Mouse (Mus musculus): ENCODE results near the gene Exoc3l4.

Exoc3l4 gene

DNA sequence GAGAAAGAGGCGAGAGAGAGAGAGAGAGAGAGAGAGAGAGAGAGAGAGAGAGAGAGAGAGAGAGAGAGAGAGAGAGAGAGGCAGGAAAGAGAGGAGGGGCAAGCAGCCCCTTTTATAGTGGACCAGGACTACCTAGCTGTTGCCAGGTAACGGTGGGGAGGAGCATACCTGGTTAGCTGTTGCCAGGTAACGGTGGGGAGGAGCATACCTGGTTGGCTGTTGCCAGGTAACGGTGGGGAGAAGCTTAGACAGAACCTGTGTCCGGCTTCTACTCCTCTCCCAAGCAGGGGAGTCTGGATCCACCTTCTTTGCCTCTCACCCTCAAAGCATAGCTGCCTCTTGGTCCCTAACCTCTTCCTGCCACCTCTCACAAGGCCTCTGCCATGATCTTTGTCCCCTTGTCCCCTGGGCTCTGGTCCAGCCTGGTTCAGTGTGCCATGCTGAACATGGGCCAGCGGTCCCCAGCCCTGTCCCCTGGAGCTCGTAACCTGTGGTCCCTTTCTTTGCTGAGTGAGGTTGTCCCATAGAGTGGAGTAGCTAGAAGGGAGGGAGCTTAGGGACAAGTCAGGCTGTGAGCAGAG lies 17.4 kb downstream of the Exoc3l4 start:
- DNase-seq (ENCODE audit: low read depth, low spot score): no peak

DNA sequence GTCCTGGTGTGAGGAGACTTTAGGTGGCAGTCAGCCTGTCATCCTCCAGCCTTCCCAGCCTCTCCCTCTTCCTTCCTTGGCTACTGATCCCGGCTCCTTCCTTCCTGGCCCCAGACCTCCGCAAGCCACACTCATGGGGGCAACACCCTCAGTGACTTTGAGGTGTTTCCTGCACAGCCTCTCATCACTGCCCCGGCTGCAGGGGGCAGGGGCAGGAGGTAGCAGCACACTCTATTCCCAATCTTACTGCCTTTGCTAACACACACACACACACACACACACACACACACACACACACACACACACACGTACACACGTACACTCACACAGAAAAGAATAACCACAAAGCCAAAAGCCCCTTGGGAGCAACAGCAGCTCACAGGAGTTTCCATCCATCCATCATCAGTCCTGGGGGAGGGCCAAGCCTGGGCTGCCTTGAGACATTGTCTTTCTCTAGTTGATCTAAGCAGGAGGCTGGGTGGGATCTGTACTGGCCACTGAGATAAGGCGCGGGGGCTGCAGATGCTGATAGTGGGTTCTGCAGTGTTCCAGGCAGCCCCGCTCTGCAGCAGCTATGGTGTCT lies 18.0 kb downstream of the Exoc3l4 start:
- no peak for DNase-seq (ENCODE audit: low read depth, low spot score)

DNA sequence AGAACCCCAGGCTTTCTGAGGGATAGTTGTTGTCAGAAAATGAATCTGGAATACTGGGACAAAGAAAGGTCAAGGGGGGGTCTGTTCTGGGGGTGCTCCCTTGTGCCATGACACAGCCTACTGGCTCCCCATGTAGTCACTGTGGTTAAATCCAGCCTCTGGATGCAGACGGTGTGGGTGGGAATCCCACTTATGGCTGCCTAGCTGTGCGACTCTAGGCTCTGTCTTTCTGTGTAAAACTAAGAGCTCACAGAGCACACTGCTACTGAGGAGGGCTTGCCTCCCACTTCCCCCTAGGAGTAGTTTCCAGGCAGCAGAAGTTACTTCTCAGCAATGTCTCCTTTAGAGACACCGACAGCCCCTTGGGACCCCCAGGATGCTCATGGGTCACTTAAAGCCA lies 19.4 kb downstream of the Exoc3l4 start:
- no peak for DNase-seq (ENCODE audit: low read depth, low spot score)

DNA sequence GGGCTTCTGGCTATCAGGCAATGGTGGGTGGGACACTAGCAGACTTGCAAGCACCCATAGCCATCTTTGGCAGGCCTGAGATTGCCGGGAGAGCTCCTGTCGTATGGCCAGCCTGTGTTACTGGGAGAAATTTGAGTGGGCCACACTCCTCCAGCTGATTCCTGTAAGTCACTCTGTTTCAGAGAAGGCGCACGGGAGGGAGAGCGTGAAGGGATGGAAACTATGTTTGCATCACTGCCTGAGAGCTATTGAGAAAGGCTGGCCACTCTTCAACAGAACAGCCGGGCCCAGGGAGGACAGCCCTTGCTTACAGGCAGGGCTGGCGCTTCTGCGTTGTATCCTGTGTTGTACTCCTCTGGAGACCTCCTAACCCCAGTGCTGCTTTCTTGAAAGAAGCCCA lies 19.8 kb downstream of the Exoc3l4 start:
- DNase-seq (ENCODE audit: low read depth, low spot score): no peak

DNA sequence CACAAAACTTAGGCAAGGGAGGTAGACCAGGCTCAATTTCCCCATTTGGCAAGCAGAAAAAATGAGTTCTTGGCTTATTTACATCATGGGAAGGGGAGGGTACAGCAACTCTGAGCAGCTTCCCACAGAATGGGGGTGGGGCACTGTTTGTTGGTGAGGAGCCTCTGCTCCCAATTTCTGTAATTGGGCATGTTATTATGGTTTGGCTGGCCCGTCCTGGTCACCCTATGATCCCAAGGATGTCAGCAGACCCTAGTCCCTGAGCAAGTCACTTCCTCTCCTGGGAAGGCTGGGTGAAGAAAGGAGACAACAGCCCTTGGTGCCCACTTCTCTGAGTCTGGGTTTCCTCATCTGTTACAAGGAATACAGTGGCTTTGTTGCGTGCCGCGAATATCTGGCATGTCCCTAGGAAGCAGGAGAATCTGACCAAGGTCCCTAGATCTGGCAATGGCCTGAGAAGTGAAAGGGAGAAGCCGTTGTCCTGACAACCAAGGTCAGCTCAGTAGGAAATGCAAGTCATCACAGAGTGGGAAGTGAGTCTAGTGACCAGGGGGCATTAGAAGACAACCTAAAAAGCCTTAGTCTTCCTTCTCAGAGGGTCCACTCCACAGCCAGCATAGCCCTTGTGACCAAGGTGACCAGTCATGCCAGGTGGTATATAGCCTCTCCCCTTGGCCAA lies 20.5 kb downstream of the Exoc3l4 start:
- DNase-seq (ENCODE audit: low read depth, low spot score): no peak

DNA sequence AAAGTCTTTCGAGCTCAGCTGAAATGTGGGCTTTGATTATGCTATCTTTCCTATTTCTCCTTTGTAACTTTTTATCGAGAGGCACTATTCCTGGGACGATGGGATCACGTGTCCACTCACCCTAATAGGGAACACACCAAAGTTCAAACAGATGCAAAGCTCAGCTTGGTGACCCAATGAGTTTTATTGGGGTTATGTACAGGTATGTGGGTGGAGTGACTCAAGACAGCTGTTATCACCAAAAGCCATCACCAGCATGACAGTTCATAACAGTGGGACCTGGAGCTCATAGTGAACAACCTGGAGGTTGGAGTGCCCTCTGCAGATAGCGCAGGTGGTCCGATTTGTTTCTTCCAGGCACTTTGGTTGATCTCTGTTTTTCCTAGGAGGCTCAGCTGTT lies 22.0 kb downstream of the Exoc3l4 start:
- no peak for DNase-seq (ENCODE audit: low read depth, low spot score)

DNA sequence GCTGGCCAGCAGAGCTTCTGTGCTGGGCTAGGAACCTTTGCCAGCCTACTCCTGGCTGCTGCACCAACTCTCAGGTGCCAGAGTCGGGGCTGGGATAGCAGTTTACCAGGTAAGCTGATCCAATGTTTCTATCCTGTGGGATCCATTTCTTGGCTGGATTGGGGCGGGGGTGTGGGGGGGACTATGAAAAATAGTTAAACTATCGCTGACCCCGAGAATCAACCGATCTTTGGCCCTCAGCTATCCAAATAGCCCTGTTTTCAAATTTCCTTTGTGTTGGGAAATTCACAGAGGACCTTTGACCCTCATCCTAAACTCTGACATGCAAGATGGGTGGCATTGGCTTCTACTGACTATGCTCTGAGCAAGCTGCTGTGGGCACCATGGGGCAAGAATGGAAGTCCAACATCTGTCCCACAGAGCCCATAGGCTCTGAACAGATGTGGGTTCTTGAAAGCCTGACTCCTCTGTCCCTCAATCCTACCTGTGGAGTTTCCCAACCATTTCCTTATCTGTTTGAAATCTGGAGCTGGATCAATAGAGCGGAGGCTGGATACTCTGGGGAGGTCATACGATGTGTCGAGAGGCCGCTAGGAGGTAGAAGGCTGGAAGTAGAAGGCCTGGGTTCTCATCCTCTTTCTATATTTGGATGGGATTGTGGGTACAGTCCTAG lies 24.0 kb downstream of the Exoc3l4 start:
- no peak for DNase-seq (ENCODE audit: low read depth, low spot score)

DNA sequence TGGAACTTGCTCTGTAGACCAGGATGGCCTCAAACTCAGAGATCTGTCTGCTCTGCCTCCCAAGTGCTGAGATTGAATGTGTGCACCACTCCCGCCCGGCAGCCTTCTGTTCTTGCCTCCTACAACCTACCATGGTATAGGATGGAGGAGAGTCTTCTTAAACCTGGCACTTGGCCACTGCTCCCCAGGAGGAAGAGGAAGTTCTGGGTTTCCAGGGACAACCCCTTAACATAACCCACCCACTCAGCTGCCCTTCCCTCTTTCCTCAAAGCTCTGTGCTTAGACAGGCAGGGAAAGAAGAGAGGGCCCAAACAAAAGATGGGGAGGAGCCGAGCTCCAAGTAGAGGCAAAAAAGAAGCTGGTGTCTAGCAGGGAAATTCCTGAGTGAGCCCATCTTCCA lies 24.7 kb downstream of the Exoc3l4 start:
- DNase-seq (ENCODE audit: low read depth, low spot score): no peak

DNA sequence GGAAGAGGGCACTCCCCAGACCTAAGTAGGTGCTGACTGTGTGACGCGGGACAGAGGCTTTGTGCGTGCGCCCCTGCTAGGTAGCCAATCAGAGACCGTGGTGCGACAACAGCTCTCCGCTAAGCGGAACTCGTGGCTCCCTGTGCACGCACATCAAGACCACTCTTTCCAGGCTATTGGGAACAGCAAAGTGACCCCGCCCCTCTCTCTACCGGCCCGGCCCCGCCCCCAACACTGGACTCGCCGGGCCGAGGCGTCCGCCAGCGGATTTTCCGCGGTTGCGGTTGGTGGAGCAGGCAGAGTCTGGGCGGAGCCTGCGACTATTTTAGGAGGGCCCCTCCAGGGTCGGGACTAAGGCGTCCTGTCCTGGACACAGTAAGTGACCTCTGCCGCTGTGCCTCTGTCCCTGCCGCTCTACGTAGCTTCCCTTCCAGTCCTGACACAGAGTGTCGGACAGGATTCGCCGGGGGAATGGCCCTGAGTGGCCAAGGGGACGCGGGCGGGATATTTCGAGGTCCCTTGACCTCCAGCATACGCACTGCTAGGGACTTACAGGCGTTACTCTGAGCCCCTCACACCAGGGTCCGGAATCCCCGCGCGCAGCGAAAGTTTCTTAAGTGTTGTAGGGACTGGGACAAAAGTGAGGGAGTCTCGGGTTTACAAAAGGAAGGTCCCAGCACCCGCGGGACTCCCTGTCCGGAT lies 25.6 kb downstream of the Exoc3l4 start, which contains the start of gene Tnfaip2:
Gene Tnfaip2 (plus strand): TSS at position 161 of the 702 bp plus-strand sequence.
- no peak for DNase-seq (ENCODE audit: low read depth, low spot score)

DNA sequence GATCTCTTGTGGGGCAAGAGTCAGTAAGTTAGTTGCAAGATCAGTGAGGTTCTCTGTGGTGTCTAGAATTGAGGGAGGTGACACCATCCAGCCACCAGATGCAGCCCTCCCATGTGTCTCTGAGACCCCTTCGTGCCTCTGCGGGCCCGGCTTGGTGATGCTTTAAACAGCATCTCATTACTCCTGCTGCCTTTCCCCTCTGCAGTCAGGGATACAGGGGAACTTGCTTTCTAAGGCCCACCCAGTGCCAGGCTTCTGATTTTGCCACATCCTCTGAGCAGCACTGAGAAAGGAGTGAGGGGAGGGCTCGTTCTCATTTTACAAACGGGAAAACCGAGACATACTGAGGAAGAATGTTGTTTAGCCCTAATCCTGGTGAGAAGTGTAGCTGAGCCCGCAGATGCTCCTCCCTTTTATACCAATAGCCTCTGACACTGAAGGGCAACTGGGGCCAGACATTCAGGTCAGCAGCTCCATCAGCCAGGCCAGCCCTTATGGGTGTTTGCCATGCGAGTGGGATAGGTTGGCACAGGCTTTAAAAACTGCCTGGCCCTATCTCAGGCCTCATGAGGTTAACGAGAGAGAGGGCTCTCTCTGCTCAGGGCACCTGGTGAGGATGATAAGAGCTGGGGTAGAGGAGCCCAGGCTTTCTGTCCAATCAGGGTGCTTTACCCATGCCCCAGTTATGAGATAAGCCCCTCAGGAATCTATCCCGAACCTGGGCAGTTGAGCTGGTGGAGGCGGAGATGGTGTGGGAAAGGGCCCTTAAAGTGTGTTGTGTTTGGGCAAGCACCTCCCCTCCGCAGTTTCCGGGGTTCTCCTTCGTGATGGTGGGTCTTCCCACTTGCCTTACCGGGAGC lies 26.4 kb downstream of the Exoc3l4 start:
- DNase-seq (ENCODE audit: low read depth, low spot score): no peak

DNA sequence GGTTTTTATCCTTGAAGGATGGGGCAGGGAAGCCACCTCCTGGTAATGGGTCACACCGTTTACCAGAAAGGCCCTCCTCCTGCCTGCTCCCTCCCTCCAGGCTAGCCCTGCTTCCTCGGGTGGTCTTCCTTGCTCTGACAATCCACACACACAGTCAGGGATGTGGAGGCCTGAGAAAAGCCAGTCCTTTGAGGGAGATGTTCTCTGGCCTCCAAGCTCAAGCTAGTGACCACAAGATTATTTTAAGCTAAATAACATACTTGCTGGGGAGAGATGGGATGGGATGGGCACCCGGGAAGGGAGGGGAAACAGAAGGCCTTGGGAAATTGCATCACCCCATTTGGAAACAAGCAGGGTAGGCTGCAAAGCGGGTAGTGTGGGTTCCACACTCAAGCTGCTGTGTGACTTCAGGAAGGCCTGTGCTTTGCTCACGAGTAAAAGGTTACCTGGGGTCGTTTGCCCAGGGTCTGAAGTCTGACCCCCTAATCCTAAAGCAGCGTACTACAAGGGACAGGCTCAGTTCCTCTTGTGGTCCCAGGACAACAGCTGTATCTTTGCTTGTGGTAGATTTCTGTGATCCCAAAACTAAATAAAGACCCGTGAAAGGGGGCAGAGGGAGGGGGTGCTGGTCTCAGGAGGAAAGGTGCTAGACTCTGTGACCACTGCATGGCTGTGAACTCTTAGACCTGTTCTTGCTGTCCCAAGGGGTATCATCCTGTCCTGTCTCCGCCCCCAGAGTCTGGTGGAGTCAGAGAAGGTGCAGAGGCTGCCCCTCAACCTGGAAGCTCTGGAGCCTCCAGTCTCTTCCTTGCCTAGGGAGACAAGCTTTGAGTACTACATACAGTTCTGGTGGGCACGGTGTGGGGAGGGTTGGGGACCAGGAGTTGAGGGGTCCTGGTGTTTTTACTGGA lies 27.4 kb downstream of the Exoc3l4 start:
- no peak for DNase-seq (ENCODE audit: low read depth, low spot score)

DNA sequence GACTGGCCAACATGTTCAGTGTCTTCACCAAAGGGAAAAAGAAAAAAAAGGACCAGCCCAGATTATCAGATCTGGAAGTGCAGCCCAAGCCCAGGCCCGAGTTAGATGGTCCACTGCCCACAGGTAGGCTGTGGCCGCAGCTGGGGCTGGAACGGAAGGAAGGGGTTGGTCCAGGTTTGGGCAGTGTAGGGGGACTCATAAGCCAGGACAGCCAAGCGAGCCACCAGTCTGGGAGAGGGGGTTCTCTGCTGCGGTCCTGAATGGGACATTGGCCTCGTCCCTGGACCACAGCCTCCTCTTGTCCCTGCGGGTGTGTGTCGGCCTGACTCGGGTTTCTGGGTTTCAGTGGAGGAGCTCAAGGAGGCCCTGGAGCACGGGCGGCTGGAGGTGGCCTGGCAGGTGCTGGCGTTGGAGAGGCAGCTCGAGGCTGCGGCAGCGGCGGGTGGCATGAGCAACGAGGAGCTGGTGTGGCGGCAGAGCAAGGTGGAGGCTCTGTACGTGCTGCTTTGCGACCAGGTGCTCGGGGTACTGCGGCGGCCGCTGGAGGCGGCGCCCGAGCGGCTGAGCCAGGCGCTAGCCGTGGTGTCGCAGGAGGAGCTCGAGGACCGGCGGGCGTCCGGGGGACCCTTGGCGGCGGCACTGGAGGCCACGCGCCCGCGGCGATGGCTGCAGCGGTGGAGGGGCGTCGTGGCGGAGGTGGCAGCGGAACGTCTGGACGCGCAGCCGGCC lies 28.5 kb downstream of the Exoc3l4 start:
- no peak for DNase-seq (ENCODE audit: low read depth, low spot score)

DNA sequence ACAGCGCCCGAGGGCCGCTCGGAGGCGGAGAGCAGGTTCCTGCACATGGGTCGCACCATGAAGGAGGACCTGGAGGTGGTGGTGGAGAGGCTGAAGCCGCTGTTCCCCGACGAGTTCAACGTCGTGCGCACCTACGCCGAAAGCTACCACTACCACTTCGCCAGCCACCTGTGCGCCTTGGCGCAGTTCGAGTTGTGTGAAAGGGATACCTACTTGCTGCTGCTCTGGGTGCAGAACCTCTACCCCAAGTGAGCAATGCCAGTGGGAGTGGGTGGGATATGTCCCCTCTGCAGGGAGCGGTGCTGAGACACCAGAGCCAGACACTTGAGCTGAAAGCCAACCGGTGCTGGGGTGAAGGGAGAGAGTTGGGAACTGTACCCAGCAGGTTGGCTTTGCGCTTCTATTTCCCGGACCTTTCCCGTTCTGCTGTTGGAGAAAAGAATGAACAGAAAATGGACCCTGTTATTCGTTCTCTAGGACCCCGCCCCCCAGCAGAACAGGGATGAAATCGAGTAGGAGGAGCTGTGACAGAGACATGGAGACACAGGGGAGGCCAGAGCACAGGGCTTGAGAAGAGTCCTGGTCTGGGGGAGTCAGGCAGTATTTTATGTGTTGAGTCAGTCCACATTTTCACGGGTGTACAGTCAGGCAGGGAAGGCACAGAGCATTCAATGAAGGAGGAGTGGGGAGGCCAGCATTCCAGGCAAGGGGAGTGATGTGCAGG lies 29.2 kb downstream of the Exoc3l4 start:
- no peak for DNase-seq (ENCODE audit: low read depth, low spot score)

DNA sequence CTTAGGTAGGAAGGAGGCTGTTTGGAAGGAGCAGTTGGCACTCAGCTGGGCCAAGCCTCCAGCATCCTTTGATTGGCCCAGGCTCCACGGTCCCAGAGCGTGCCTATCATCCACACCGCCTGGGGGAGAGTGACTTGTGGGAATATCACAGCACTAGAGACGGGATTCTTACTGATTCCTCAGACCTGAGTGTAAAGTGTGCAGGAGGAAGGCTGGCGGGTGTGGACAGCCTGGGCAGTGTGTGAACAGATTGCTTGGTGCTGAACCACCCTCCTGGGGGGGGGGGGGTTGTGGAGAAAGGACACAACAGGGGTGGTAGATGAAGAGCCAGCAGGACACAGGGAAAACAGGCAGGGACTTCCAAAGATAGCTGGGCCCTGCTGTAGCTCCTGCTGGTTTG lies 29.9 kb downstream of the Exoc3l4 start:
- no peak for DNase-seq (ENCODE audit: low read depth, low spot score)

DNA sequence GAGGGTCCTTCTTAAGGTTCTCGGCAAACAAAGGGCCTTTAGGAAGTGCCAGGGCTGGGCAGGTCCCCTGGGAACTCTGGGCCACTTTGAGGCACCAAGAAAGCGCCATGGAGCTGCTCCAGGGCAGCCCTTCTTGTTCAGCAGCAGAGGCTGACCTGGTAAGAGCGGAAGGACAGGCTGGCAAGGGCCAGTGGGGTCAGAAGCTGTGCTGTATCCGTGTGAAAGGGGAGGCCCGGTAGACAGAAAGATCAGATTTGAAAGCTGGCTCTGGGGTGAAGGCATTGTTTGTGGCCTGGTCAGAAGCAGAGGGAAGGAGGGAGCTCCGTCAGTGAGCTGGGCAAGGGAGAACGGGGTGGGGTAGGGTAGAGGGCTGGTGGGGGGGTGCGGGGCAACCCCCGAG lies 30.5 kb downstream of the Exoc3l4 start:
- DNase-seq (ENCODE audit: low read depth, low spot score): no peak

DNA sequence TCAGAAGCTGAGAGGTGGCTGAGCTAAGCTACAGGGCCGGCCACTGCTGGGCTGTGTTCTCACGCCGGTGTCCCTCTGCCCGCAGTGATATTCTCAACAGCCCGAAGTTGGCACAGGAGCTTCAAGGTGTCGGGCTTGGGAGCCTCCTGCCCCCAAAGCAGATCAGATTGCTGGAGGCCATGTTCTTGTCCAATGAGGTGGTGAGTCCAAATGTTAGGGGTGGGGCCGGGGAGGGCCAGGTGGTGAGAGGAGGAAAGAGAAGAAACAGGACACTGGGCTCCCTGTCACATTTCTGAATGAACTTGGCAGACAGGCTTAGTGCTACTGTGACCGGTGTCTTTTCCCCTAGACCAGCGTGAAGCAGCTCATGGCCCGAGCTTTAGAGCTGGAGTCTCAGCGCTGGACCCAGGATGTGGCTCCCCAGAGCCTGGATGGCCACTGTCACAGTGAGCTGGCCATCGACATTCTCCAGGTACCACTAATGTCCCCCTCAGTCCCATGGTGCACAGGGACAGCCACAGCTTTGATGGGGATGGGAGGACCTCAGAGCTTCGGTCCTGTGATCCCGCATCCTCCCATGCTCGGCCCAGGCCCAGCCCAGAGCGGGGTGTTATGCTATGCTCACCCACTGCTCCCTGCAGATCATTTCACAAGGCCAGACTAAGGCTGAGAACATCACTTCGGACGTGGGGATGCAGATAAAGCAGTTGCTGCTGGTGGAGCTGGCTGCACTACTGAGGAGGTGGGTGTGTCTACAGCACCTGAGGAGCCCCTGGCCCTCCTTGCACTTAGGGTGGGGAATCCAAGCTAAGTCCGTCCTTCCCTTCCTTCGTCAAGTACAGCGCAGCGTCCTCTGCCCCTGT lies 31.3 kb downstream of the Exoc3l4 start:
- no peak for DNase-seq (ENCODE audit: low read depth, low spot score)

DNA sequence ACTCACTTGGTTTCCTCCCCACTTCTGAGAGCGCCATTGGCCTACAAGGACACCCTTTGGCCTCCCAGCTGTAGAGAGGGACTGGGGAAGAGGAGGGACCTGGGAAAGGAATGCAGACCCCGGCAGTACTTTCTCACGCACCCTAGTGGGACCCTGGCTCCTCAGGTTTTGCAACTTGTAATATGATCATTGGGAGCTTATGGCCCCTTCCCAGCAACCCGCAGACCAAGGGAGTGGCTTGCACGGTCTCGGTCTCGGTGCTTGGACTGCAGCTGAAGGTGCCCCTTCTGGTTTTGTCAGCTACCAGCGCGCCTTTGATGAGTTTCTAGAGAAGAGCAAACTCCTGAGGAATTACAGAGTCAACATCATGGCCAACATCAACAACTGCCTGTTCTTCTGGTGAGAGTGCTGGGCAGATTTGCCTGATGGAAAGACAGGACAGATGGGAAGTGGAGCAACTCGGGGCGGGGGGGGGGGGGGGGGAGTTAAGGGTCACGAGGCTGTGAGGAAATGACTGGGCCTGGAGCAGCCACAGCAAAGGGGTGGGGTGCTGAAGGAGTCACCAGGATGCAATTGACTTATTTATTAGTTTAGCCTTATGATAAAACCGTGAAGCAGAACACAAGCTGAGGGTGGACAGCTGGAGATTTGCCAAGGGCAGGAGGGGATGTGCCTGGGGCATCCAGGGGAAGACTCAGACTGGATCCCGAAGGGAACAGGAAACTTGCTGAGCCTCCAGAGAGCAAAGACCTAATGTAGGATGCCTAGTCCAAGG lies 32.3 kb downstream of the Exoc3l4 start:
- DNase-seq (ENCODE audit: low read depth, low spot score): no peak

Data from retina, postnatal 7 days (tissue).